Mouse (Mus musculus): Measurements from ENCODE around the gene Slc35f1. TPM values are rescaled to one million over a fixed set of nuclear protein-coding genes. Genes with fewer than 3 reads are reported as not detected.
"Not testable (repeated sequence)": the region's sequence is repeated elsewhere in the genome, so short reads cannot be mapped to it uniquely, and the experiment has no call there.

The Slc35f1 gene
- total RNA-seq, 2 experiments from 2014 or later = 2.2 to 3.0 TPM

DNA sequence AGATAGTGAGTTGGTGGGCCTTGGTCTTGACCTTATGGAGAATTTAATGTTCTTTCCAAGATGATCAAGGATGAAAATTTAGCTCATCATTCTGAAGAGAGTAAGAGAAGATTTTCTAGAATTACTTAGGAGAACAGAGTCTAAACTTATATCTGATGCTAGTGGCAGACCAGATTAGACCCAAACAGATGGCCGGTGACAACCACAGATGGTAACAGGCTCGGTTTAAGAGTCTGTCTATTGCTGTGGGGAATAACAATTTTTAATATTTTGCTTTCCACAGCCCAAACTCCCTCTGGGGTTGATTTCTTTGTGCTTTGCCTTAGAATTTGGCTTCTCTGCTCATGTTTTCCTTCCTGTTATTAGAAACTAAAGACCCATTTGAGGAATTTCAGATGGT, 96.7 kb downstream of the Slc35f1 start:
- DNase-seq = no peak

DNA sequence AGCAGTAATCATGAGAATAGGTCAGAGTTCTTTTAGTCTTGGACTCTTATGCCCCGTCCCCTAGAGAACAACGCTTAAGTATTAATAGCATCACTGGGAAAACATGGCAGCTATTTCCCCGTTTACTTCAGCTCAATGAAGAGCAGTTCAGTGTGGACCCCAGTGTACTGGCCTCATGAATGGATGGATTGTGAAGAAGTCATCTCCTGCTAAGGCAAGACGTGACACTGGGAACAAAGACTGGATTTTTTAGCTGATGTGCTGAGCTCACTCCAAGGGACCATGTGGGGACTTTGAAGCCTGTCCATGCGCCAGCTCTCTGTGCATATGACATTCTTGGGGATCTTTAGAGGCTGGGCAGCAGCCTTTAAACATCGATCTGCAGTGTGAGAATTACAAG, 101.2 kb downstream of the Slc35f1 start:
- no peak for DNase-seq

DNA sequence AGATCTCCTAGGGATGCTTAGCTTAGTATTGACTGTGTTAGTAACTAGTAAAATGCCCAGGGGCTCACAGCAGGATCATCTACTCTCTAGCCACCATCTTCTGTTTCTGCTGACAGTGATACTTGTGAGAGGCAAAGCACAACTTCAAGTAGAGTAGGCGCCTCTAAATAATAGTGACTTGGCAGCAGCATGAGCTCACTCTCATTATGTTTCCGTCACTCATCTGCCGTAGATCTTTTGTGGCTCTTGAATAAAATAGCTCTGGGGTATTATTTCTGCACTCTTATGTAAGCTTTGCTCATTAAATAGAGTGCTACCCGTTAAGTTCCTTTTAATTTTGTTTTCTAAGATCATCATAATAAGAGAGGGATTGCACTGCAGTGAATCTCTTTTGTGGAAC, 107.1 kb downstream of the Slc35f1 start:
- DNase-seq = no peak

DNA sequence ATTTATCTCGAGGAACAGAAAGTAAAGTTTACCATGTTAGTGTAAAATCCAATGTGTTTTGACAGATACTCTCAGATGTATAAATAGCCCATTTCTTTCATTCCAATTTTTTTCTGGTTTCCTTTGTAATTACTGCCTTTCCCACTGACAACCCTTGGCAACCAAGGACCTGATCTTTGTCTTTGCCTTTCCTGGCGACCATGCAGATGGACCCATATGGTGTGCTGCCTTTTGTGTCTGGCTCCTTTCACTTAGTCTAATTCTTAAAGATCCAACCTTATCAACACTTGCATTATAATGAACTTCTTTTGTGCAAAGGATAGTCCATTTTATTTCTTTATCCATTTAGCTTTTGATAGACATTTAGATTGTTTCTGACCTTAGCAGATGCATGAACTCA, 117.5 kb downstream of the Slc35f1 start:
- DNase-seq = no peak

DNA sequence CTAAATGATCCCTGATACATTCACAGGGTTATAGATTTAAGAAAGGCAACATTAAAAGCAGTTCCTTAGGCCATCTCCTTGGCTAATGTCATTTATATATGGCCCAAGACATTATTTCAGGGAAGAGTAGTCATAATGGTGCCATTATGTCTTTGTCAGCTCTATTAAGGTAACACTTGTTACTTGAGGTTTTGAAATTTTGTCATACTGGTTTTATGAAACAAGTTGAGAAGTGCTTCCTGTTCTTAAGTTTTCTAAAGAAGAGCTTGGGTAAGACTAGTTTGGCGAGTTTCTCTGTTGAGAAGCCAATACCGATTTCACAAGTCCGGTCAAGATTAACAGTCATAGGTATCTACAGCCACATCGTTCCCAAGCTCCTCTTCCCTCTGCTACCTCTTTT, 122.5 kb downstream of the Slc35f1 start:
- DNase-seq = no peak

DNA sequence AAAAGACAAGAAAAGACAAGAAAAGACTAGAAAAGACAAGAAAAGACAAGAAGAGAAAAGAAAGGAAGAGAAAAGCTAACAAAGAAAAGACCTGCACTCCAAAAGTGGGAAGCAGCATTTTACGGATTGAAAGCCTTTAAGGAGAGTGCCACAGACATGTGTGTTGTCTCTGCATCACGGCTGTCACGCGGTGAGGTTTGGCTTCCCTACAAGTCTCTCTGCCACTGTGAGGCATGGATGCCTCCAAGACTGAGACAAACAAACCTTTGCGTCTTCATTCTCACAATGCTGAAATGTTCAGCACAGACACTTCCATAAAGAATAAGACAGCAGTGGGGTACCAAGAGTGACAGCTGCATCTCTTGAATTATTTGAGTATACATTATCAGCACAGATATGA, 124.0 kb downstream of the Slc35f1 start:
- no peak for DNase-seq

DNA sequence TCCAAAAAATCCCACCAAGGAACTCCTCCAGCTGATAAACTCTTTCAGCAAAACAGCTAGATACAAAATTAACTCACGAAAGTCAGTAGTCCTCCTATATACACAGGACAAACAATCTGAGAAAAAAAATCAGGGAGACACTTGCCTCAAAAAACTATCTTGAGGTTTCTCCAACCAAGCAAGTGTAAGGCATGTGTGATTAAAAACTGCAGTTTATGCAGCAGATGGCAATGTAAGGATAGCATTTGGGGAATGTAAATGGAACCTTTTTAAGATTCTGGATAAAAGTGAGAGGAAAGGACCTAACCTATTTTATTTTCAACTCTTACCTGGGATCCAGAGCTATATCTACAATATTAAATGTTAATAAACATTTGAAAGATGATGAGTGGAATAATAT, 129.3 kb downstream of the Slc35f1 start:
- no peak for DNase-seq

DNA sequence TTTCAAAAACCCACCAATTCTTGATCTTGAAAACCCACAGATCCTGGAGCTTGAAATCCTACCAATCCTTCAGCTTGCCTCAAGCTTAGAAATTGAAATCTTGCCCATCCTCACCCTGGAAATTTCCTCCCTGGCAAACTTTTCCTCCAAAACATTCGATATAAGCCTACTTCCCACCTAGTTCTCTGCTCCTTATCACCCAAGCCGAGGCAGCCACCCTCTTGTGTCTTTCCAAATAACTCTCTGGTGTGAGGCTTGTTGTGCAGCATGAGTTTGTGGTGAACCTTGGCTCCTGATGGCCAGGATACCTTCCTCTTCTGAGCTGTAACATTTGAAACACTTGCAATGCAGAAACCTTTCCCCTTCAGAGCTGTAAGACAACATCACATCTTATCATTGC, 132.6 kb downstream of the Slc35f1 start:
- DNase-seq = no peak

DNA sequence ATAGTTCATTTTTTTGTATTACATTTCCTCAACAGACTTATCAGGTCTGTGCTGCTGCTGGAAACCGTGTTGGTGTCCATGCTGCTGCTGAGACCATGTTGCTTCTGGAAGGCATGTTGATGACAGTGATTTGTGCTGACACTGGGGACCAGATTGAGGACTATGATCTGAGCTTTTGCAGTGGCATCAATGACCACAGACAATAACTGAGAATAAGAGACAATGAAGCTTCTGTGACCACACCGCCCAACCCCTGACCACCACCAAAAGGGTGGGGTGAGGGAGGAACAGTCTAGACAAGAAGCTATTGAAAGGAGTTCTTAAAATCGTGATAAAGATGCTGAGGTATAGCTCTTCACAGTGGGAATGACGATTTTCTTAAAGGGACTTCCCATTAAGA, 135.4 kb downstream of the Slc35f1 start:
- DNase-seq = no peak

DNA sequence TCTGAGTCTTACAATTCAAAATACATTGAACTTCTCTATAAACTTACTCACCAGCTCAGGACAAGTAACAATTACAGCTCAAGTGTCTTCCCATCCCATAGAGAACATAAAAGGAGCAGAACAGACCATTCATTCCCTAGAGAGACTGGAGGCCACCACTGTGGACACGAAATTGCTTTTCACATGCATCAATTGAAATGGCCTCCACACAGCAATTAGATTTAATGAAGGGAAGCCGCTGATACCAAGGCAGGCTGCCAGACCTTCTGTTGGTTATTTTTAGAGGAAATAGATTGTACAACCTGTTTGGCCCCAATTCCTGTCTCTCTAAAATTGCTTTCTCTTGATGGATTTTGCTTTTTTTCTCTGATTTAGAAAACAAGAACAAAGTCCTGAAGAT, 150.5 kb downstream of the Slc35f1 start:
- DNase-seq = no peak

DNA sequence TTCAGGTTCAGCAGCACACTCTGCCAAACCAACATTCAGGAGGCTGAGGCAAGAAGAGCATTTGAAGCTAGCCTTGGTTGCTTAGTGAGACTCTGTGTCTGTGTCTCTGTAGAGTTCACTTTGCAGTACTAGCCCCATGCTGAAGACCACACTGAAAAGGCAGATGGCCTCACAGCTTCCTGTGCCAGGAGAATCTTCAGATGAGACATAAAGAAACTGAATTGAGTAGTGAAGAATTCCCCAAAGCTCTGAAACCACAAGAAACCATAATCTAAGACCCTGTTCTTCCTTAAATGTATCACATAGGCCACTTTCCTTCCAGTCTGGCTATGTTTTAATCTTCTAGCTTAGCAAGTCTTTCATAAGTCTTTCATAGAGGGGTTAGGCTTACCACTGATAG, 161.7 kb downstream of the Slc35f1 start:
- no peak for DNase-seq

DNA sequence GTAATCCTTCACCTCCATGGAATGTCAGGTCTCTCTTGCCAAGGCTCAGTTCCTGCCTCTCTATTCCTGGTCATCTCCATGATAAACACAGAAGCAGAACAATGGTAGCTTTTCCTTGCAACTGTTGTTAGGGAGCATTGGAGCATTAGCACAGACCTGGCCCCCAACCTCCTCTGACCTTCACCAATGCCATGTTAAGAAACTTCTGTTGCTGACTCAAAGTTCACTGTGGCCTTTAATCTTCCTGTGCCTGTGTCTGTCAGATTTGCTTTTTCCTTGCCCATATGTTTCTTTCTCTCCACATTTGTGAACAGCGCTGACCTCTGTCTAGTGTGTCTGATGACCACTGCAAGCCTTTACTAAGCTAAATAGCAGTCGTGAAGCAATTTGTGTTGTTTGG, 170.5 kb downstream of the Slc35f1 start:
- no peak for DNase-seq

DNA sequence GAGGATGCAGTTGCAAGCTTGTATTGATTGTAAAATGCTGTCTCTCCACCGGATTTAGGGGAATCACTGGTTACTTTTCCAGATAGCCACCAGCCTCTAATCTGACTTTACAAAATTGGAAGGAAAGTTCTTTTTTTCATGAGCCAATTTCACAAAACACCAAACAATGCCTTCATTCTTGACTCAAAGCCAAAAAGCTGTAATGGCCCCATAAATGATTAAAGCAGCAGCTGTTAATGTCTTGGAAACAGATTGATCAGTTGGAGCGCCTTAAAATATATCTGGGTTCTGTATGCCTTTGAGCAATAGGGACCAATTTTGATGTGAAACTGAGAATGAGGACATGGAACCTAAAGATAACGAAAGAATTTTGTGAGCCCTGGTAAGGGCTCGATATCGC, 174.6 kb downstream of the Slc35f1 start:
- no peak for DNase-seq

DNA sequence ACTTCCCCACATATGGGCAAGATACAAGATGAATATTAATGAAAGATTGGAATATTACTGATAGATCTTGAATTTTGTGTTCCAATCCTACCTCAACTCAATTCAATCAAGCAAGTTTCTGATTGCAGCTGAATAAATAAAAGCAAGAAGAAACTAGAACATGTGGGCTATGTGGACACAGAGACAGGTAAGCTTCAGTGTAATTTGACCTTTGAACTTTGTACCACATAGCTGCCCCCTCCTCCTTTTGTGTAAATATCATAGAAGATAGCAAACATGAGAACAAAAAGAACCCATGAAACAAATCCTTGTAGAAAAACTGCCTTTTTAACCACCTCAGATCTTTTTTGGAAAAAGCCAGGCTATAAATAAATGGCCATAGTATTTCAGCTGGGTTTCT, 180.8 kb downstream of the Slc35f1 start:
- no peak for DNase-seq

DNA sequence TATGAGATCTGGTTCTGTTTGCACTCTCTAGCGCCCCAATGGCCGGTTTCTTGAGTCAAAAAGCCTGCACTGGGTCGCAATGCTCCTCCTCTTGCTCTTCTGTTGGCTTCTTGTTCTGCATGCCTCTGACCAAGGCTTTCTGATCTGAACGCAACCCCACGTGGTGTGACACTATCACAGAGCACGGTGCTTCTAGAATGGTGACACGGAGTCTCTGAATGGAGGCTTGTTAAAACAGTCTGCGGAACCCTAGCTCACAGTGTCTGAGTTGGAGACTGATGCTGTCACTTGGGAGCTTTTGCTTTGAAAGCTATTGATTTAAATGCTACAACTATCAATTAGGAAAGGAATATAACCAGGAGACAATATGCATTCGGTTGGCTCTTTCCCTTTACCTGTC, 183.8 kb downstream of the Slc35f1 start:
- DNase-seq = no peak

DNA sequence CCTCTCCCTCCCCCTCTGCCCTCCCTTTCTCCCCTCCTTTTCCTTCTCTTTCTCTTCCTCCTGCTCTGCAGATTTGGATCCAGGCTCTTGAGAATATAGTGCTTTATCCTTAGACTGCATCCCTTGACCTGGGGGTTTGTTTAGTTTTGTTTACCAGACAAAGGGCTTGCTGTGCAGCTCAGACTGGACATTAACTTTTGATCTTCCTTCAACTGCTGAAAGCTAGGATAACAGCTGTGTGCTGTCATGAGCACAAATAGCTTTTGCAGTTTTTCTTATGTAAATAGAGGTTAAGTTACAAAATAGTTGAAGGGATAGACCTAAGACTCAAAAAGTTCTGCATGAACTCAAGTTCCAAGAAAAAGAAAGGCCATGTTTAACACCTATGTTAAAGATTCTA, 184.4 kb downstream of the Slc35f1 start:
- no peak for DNase-seq

DNA sequence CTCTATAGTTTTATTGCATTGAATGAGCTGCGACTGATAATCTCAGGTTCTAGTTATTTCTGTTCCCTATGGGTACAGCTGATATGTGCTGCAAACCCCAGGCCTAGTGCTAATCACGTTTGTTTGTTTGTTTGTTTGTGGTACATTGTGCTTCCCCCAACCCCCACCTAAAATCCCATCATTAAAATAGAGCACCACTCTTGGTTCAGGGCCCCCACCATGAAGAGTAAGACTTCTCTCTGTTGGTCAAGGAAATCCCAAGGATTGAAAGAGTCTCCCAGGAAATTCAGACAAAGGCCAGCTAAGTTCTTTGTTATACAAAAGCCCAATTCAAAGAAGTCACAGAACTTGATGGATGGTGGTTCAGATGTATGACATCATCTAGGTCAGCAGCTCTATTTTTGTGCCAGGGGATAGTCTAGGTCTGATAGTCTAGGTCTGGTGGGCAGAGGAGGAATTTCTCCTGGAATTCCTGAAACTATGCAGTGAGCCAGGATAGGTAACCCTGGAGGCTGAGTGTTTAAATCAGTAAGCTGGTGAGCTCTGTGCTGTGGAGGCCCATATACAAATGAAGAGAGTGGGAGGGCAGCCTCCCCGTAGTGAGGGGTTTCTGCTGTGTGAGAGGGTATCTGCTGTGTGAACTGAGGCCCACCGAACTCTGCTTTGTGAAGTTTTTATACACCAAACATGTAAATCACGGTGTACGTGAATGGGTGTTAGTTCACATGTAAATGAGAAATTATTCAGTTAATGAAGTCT, 187.1 kb downstream of the Slc35f1 start:
- DNase-seq = no peak

DNA sequence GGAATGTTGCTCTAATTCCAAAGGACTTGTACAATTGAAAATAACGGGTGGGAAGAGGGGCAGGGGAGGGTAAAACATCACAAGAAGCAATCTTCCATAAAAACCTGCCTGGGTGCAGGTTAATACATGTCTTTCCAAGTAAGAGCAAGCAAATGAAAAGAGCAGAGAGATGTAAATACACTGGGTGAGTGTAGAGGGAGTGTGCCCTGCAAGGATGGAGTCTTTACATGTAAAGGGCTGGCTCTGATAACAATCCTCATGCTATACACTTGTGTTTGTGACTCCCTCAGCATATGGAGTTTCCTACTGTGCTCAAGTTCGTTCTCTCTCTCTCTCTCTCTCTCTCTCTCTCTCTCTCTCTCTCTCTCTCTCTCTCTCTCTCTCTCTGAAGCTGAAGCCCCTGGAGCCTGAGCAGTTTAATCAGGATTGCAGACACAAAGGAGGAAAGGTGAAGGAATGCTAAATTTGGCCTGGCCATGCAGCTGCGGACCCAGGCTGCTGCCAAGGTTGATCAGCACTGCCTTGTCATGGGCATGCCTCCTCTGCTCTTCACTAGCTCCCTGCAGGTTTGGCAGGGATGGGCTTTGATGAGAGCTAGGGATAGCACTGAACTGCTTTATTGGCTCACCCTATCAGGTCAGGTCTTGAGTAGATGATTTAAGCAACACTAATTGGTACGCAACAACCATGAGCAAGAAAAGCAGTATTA, 187.9 kb downstream of the Slc35f1 start:
- DNase-seq = no peak

DNA sequence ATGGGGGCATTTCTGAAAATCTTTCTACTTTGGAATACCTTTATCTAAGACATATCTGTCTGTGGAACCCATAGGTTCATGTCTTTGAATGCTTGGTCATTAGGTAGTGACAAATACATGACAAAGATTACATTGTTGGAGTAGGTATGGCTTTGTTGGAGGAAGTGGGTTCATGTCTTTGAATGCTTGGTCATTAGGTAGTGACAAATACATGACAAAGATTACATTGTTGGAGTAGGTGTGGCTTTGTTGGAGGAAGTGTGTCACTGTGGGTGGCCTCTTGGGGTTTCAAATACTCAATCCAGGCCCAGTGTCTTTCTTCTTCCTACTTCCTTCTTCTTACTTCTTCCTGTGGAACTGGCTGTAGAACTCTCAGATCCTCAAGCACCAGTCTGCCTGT, 206.4 kb downstream of the Slc35f1 start:
- DNase-seq = not testable (repeated sequence)

DNA sequence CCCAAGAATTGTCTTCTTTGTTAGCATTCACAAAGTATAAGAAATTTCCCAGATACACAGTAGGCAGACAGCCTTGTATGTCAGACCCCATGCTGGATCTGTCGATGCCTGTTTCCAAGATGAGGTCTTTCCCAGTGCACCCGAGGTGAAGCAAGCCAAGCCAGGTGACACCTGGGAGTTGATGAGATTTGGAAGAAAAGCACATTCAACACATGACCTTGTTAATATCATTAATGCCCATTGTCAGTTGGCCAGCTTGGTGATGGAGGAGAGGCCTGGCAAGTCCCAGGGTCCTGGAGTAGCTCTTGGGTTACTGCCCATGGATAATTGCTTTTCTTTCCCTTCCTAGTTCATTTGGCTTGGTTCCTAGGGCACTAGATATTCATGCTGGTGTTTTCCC, 214.6 kb downstream of the Slc35f1 start:
- DNase-seq = no peak

DNA sequence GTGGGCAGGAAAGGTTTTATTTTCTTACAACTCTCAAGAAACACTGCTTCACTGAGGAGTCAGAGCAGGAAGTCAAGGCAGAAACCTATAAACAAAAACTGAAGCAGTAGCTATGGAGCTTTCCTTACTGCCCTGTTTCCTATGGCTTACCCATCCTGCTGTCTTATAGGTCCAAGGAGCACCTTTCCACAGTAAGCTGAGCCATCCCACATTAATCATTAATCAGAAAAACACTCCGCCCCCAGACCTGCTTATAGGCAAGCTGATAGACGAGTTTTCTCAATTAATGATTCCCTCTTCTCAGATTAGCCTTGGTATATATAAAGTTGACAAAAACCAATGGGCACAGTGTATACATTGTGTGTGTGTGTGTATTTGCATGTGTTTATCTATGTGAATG, 221.4 kb downstream of the Slc35f1 start:
- no peak for DNase-seq

DNA sequence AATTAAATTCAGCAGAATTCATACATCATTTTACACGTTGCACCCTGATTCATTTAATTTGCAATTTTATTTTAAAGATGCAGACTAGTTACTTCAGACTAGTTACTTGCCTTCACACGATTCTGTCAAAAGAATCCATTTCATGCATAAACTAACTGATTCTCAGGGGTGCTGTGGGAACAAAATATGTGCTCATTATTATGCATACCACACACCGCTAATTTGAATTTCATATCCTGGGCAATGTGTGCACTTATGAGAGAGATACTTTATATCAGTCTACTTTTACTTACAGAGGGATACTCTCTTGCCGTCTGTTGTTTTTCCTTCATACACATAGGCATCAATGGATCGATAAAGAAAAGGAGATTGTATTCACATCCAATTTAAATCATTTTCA, 228.4 kb downstream of the Slc35f1 start:
- no peak for DNase-seq

DNA sequence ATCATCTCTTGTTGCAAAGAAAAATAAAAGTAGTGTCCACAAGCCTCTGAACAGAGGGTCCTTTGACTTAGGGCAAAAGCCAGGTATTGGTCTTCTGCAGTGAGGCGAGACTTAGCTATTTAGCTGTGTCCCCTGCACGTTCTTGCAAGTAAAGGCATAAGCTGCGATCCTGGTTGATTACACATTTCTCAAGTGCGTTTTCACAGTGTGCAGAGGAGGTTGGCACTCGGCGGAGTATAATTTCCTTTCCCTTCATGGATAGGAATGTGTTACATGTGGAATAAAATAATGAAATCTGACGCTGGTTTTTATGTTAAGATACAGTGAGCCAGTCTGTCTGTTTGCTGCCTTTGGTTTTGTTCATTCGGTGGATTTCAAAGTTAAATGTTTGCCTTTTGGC, 232.8 kb downstream of the Slc35f1 start:
- no peak for DNase-seq

DNA sequence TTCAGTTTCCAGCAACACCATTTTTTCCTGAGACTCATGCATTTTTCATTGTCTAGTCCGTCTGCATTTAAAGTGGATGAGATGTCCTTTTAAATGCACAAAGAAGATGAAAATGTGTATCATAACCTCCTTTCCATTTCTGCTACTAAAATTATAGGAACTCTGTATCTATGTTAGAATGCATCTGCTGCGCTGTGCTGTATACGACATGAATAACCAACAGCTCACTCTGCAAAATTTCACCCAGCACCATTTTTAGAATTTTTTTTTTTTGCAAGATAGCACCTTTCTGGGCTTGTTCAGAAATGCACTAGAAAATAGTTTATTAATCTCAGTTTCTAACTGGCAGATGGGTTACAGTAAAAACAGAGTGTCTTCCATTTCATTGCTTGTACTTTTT, 236.0 kb downstream of the Slc35f1 start:
- no peak for DNase-seq

All from gastrocnemius, postnatal 10 days (tissue).